Mouse (Mus musculus) spleen, postnatal 4 days (tissue): Measurements from ENCODE around the gene Poldip3.
"Not testable (repeated sequence)": the region's sequence is repeated elsewhere in the genome, so short reads cannot be mapped to it uniquely, and the experiment has no call there.

ENCODE experiments used
- DNase-seq, 2 experiments: peaks; one replicate each; pipeline ENCODE4 v3.0.0; 2022; ENCODE audit warnings: low spot score in 2 of 2

The Poldip3 gene

GRCm38 (mm10) chr15:83129530-83130231 lies 19.5 kb downstream of the Poldip3 start:
- DNase-seq, result no peak

- not testable (repeated sequence) for DNase-seq
Observed at GRCm38 (mm10) chr15:83127037-83127436, 22.1 kb downstream of the Poldip3 start.

GRCm38 (mm10) chr15:83126582-83126981 lies 22.6 kb downstream of the Poldip3 start:
- no peak for DNase-seq

- no peak for DNase-seq
Observed at GRCm38 (mm10) chr15:83124625-83125024, 24.6 kb downstream of the Poldip3 start.

- DNase-seq, result peak; percentile 85 to 92
Observed at GRCm38 (mm10) chr15:83122566-83123145, 26.5 kb downstream of the Poldip3 start, which contains the start of gene Rrp7a. TSS of gene Rrp7a (minus strand) at chr15:83122801.

GRCm38 (mm10) chr15:83121709-83122565 lies 27.2 kb downstream of the Poldip3 start:
- peak in 1 of 2 experiments; percentile 25 for DNase-seq

- DNase-seq, result peak in 1 of 2 experiments; percentile 27
Observed at GRCm38 (mm10) chr15:83118360-83118759, 30.8 kb downstream of the Poldip3 start.

GRCm38 (mm10) chr15:83115071-83115470 lies 34.1 kb downstream of the Poldip3 start:
- DNase-seq, result no peak

- DNase-seq, result no peak
Observed at GRCm38 (mm10) chr15:83114106-83114505, 35.1 kb downstream of the Poldip3 start.

- DNase-seq, result peak; percentile 55 to 77
Observed at GRCm38 (mm10) chr15:83112898-83113297, 36.3 kb downstream of the Poldip3 start.

- no peak for DNase-seq
Observed at GRCm38 (mm10) chr15:83111874-83112273, 37.3 kb downstream of the Poldip3 start.

- DNase-seq, result no peak
Observed at GRCm38 (mm10) chr15:83111290-83111689, 37.9 kb downstream of the Poldip3 start.

- no peak for DNase-seq
Observed at GRCm38 (mm10) chr15:83107814-83108213, 41.4 kb downstream of the Poldip3 start.

GRCm38 (mm10) chr15:83106426-83106825 lies 42.8 kb downstream of the Poldip3 start:
- DNase-seq, result no peak

- DNase-seq, result no peak
Observed at GRCm38 (mm10) chr15:83103111-83103510, 46.1 kb downstream of the Poldip3 start.

- DNase-seq, result no peak
Observed at GRCm38 (mm10) chr15:83100332-83100662, 48.9 kb downstream of the Poldip3 start.

- DNase-seq, result peak; percentile 93 to 96
Observed at GRCm38 (mm10) chr15:83099533-83100331, 49.5 kb downstream of the Poldip3 start.

GRCm38 (mm10) chr15:83095950-83096349 lies 53.2 kb downstream of the Poldip3 start:
- DNase-seq, result no peak

- no peak for DNase-seq
Observed at GRCm38 (mm10) chr15:83093687-83094086, 55.5 kb downstream of the Poldip3 start.

GRCm38 (mm10) chr15:83090874-83091273 lies 58.3 kb downstream of the Poldip3 start:
- DNase-seq, result no peak

- no peak for DNase-seq
Observed at GRCm38 (mm10) chr15:83089429-83089605, 59.9 kb downstream of the Poldip3 start, which contains the start of gene Serhl. TSS of gene Serhl (plus strand) at chr15:83089506.
